Mouse (Mus musculus) CD4-positive, CD25-positive, alpha-beta regulatory T cell, adult 4 months (primary cell): ENCODE measurements around the gene Large2. TPM values are rescaled to one million over a fixed set of nuclear protein-coding genes. Genes with fewer than 3 reads are reported as not detected.
"Not testable (repeated sequence)": the region's sequence is repeated elsewhere in the genome, so short reads cannot be mapped to it uniquely, and the experiment has no call there.

Source experiments
- ATAC-seq: one replicate; pipeline ENCODE4 v1.8.0; 2017
- polyA plus RNA-seq, 2 experiments: library from polyadenylated mRNA; unstranded; fragments of 100-300 nt; shearing (Covaris generic); gene quantifications; one replicate each; pipeline ENCODE4 v1.2.1; 2017

Large2 gene
- not detected for polyA plus RNA-seq

DNA sequence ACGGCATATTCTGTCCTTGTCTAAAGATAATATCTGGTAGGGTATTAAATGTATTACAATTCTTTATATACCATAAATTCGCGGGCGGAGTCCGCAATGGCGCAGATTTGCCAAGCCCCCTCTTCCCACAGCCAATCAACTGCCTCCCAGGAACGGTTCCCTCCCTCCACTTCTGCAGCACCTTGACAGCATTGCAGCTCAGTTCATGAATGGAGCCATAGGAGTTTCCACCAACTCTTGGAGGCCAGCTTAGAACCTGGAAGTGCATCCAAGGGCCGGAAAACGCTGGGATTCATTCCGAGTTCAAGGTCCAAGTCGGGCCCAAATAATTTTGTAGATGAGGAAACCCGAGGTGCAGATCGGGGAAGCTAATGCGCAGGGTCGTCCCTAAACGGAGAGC lies at the start of gene Large2, which contains the start of gene Pex16:
TSS of gene Large2 (minus strand) at position 356 of the 400 bp plus-strand sequence.
TSS of gene Pex16 (plus strand) at position 163 of the 400 bp plus-strand sequence.
- ATAC-seq: peak; percentile 29

GRCm38 (mm10) chr2:92423702-92424461 lies 49.2 kb upstream of the Large2 start:
- no peak for ATAC-seq

DNA sequence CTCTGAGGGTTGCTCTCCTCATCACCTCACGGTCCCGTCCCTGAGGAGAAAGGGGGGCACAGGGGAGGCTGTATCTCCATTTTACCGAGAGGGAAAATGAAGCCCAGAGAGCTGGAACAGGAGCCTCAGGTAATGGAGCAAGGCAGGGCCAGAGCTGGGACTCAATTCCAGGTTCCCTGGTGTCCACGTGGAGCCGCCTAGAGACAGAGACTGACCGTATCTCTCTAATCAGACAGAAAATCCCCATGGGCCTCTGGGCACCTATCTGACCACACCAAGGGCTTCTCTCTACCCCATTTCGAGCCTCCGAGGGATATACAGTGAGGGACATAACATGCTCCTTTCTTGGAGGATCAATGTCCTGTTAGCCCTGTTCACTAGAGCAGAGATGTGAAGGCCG lies 48.5 kb upstream of the Large2 start:
- ATAC-seq: no peak

- ATAC-seq: peak; percentile 29
Observed at GRCm38 (mm10) chr2:92422388-92423135, 47.9 kb upstream of the Large2 start.

GRCm38 (mm10) chr2:92421723-92422387 lies 47.2 kb upstream of the Large2 start:
- no peak for ATAC-seq

- no peak for ATAC-seq
Observed at GRCm38 (mm10) chr2:92411705-92412104, 37.0 kb upstream of the Large2 start.

DNA sequence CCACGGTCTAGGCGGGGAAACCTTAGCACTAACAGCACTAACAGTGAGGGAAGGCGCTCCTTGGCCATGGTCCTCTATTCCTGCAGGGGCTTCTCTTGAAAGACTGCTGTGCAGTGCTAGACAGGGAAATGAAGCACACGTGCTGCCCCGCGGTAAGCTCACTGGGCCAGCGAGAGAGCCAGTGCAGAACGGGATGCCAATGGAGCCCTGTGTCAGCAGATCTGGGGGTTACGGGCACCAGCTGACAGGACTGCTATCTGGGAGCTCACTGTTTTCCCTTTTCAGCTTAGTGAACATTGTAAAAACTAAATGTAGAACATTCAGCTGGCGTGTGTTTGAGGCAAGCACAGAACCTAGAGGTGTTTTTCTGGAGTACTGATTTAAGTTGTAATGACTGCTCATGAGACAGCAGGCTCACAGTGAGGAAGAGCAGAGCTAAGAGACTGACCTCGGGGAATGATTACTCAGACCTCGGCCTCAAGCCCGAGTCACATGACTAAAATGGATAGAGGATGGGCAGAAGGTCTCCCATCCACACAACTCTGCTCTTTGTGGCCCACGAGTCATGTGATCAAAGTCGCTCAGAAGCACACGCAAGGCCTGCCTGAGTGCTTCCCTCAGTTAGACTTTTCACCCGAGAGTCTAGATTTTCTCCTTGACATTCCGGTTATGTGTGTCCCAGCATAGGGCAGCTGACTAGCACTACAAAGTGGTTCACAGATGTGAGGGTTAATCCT lies 33.8 kb upstream of the Large2 start:
- ATAC-seq: no peak

GRCm38 (mm10) chr2:92405687-92406086 lies 31.0 kb upstream of the Large2 start:
- no peak for ATAC-seq

DNA sequence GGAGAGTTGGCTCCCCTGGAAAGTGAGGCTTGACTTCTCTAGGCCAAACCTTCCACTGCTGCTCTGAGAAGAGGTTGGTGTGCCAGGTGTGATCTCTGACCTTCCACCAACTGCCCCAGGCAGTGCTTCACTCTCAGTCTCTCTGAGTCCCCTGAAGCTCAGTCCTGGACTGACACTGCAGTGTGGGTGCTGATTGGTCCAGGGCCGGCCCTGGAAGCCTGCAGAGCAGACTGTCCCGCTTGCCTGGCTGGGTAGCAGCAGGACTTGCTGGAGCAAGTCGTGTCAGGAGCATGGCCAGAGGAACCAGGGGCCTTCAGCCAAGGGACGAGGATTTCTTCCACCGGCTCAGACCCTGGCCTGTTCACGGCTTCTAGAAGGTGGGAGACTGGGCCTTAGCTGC lies 30.1 kb upstream of the Large2 start:
- ATAC-seq: no peak

DNA sequence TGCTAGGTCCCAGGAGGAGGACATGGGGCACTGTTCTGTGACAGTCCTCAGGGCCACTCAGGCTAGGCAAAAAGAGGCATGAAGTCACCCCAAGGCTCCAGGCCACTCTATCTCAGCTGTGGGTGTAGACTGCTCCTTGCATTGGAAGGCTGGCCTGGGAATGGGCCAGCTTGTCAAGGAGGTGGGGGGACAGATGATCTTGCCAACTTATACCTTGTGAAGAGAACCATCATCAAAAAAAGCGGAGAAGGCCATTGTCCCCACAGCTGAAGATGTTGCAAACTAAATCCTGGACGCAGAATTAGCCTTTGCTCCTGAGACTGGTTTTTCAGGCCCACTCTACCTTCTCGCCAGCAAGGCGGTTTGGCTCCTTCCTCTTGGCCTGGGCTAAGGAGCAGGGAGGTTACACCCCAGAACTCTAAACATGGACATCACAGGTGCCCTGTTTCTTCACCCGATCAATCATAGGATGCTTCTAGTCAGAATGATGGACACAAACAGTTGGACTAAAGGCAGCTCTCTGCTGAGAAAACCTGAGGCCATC lies 29.2 kb upstream of the Large2 start:
- no peak for ATAC-seq

- ATAC-seq: no peak
Observed at GRCm38 (mm10) chr2:92402591-92403326, 28.1 kb upstream of the Large2 start.

DNA sequence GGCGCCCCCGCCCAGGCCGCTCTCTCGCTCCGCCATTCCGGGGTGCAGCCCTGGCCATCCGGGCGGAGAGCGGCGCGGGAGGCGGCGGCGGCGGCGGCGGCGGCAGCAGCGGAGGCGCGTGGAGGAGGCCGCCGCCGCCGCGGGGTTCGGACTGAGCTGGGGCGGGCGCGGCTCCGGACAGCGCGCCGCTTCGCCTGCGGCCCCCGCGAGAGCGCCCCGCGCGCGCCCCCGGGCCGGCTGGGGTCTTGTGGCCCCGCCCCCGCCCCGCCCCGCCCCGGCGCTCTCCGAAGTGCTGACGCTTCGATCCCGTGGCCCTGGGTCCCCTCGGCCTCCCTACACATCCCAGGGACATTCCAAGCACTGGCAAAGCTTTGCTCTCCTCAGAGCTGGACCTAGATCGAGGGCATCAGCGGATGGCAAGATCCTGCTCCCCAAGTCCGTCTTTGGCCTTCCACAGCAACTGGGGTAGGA lies 26.5 kb upstream of the Large2 start, which contains the start of gene Mapk8ip1:
TSS of gene Mapk8ip1 (minus strand) at position 173 of the 471 bp plus-strand sequence.
- no peak for ATAC-seq

- ATAC-seq: no peak
Observed at GRCm38 (mm10) chr2:92400682-92401081, 26.0 kb upstream of the Large2 start.

DNA sequence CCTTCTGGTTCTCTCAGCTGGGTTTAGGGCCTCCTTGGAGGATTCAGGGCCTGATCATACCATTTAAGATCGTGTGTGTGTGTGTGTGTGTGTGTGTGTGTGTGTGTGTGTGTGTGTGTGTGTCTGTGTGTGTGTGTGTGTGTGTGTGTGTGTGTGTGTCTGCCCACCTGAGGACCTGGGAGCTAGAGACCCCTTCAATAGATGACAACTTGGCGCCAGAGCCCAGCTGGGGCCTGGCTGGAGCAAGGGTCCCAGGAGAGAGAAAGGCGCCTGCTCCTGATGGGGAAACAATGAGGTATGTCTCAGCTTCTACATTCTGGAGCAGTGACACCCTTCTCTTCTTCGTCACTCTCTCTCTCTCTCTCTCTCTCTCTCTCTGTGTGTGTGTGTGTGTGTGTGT lies 25.2 kb upstream of the Large2 start:
- ATAC-seq: not testable (repeated sequence)

GRCm38 (mm10) chr2:92397436-92397835 lies 22.8 kb upstream of the Large2 start:
- no peak for ATAC-seq

GRCm38 (mm10) chr2:92395535-92395934 lies 20.9 kb upstream of the Large2 start:
- ATAC-seq: no peak

- ATAC-seq: peak; percentile 33
Observed at GRCm38 (mm10) chr2:92392318-92393264, 17.9 kb upstream of the Large2 start.

GRCm38 (mm10) chr2:92391703-92392317 lies 17.1 kb upstream of the Large2 start:
- no peak for ATAC-seq

DNA sequence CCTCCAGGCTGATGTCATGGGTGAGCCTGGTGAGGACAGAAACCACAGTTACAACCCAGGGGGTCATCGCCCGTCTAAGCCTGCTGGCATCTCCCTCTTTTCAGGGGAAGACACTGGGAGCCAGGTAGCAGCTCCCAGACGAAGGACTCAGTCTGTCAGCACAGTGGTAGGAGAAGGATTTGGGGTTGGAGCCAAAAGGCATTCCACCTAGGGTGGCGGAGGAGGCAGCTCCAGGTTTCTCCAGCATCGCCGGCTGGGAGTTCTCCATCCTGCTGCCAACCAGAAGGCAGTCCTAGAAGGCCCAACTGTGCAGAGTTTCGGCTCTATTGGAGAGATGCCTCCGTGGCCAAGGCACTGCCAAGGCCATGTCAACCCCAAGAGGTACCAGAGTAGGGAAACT lies 16.4 kb upstream of the Large2 start:
- no peak for ATAC-seq
